Mouse (Mus musculus): ENCODE measurements around the gene Mtrf1.
"Not testable (repeated sequence)": the region's sequence is repeated elsewhere in the genome, so short reads cannot be mapped to it uniquely, and the experiment has no call there.

Gene Mtrf1

DNA sequence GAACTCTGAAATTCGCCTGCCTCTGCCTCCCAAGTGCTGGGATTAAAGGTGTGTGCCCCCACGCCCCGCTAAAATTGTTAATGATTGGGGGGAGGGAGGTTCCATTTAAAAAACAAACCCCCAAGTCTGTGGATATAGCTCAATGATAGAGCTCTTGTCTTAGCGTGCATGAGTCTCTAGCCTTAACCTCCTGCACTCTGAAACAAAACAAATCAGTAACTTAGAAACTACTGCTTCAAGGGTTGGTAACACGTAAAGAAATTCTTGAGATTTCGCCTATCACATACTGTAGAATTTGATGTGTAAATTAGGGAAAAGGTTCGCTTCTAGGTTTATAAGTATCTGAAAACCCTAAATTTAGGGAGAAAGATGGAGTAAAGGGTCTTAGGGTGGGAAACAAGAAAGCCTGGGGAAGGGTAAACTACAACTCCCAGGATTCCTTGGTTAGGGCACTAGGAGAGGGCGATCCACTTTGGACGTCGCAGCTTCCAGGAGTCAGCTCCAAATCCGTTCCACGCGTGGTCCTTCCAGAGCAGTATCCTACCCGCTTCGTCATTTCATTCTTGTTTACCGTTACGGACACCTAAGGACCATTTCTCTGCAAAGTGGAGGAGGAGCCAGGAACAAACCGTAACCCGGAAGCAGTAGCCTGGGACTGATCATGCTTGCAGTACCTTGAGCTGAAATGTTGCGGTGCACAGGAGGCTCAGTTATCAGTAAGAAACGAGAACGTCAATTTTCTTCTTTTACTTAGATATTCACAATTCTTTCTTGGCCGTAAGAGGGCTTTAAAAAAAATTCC lies at the start of gene Mtrf1:
TSS of gene Mtrf1 (plus strand) at position 452 of the 802 bp plus-strand sequence.
- peak; percentile 39 for DNase-seq (ENCODE audit: low spot score)

DNA sequence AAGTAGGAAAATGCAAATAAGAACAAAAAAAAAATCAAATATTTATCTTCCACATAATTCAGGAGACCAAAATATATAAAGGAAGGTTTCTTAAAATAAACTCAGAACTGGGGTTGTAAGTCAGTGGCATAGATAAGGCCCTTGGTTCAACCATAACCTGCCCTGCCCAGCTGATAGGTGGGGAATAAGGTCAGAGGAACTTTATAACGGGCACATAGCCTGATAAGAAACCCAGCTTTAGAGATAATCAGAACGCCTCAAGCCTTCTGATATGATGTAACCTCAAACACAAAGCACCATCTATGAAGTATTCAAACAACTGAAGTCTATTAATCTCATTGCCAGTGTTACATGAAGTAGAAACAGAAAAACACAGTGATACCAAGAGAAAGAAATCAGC lies 39.5 kb upstream of the Mtrf1 start:
- no peak for DNase-seq (ENCODE audit: low spot score)

DNA sequence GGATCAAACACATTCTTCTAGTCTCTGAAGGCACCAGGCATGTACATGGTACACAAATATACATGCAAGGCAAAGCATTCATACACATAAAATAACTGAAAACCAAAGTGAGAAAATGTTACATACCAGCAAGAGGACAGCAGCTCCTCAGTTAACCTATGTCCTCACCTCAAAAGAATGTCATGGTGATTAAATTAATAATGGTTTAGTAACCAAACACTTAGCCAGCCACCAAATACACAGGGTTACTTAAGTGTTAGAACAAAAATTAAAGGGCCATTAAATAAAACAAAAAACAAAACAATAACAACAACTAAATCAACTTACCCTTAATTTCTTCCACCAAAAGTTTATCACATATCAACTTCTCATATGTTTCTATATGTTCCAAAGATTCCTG lies 20.5 kb upstream of the Mtrf1 start:
- DNase-seq (ENCODE audit: low spot score): no peak

DNA sequence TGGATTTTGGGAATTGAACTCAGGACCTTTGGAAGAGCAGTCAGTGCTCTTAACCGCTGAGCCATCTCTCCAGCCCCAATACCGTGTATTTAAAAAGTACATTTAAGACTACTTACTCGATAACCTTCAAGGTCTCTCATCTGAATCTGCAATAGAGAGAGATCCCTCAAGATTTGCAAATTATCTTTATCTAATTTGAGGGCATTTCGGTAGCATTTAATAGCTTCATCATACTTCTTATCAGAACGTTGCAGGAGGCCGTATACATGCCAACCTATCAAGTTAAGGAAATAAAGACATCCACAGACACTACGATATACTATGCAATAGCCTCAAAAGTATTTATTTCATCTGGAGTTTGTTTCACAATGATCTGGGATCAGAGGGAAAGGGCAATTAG lies 14.5 kb upstream of the Mtrf1 start:
- no peak for DNase-seq (ENCODE audit: low spot score)

DNA sequence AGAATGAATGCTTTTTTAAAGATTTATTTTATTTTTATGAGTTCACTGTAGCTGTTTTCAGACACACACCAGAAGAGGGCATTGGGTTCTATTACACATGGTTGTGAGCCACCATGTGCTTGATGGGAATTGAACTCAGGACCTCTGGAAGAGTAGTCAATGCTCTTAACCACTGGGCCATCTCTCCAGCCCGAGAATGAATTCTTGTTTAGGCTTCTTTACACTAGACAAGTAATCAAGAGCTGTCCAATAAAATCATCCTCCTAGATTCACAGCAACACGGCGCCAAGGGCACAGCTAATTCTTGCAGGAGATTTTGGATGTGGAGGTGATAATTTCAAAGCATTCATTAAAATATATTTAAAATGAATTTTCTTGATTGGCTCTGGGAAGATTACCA lies 9.3 kb upstream of the Mtrf1 start:
- no peak for DNase-seq (ENCODE audit: low spot score)

DNA sequence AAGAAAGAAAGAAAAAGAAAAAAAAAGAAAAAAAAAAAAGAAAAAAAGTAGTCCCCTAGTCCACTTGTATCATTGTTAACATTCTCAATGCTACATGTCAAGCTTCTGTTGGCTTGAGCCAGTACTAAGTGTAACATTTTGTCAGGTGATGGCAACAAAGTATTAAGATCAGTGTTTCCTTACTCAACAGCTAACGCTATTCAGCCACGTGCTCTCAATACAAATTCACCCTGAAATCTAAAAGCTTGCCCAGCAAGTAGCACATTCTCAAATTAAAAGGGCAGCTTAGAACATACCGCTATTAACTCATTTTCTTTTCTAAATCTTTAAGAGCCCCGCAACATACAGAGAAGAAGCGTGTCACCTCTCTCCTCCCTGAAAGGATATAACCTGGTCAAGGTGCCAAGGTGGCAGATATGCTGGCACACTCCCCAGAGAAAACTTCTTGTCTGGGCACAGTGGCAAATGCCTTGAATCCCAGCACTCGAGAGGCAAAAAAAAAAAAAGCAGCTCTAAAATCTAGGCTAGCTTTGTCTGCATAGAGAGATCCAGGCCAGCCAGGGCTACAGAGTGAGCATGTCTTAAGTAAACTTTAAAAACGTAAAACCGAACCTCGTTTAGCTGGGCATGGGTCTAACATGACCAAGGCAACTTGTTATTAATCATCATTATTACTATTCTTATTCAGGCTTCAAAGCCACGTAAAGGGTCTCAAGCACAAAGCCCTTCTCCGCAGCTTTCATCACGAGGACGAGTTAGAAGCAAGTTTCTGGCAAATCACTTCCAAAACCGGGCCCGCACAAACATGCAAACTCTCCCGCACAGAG lies 7.9 kb upstream of the Mtrf1 start:
- DNase-seq (ENCODE audit: low spot score): no peak

DNA sequence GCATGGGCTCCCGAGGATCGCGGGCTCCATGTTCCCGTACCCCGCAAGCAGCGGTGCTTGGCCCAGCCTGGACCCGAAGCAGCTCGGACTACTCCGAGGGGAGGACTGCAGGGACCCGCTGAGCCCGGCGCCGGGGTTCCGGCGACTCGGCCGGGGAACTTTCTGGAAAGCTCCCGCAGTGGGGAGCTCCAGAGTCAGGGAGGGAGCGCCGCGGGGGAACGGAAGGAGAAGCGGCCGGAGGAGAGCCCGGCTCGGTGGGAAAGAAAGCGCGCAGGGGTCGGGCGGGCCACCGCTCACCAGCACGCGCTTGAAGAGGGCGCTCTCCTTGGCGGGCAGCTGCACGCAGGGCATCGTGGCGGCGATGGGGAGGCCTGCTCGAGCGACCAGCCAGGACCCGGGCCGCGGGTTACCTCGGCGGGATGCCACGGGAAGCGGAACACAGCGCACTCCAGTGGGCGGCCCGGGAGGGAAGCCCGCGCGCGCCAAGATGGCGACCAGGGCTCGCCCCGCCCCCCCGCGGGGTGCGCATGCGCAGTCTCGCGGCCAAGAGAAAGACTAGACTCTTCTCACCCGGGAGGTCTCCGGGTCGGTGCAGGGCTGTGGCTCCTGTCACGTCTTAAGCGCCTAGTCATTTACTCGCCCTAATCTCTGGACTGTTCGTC lies 7.2 kb upstream of the Mtrf1 start, which contains the start of gene Naa16:
TSS of gene Naa16 (minus strand) at position 514 of the 662 bp plus-strand sequence.
- peak; percentile 88 for DNase-seq (ENCODE audit: low spot score)

DNA sequence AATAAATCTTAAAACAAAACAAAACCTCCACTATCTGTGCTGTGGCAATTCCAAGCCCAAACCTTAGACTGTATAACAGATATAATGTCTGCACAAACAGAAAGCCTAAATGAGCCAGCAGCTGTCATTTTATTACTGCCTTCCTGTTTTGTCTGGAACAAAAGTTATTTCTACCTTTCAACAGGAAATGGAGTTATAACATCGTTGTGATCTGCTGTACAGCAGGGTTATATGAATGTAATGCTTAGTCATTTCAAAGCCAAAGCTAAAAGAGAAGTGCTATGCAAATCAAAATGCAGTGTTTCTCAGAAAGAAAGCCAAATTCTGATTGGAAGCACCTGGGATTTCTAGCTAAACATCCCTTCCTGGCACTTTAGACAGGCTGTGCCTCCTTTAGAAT lies 4.3 kb upstream of the Mtrf1 start:
- no peak for DNase-seq (ENCODE audit: low spot score)

GRCm38 (mm10) chr14:79394564-79394963 lies 3.0 kb upstream of the Mtrf1 start:
- no peak for DNase-seq (ENCODE audit: low spot score)

- no peak for DNase-seq (ENCODE audit: low spot score)
These were observed 10.1 kb downstream of the Mtrf1 start for GRCm38 (mm10) chr14:79407641-79408040.

- no peak for DNase-seq (ENCODE audit: low spot score)
These were observed 11.8 kb downstream of the Mtrf1 start for GRCm38 (mm10) chr14:79409278-79409830.

DNA sequence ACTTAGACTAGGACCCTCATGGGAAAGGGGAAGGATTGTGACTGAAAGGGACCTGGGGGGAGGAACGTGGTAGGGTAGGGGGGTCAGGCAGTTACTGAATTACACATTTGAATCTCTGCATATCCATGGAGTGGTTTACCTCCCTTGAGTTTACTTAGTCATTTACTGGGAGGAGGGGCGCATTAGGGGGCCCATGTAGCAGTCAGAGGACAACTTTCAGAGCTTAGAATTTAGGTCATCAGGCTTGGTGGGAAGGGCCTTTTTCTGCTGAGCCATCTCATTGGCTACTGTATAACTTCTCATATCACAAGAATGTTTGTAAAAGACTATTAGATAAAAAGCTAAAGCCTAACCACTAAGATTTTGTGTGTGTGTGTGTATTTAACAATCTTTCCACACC lies 13.1 kb downstream of the Mtrf1 start:
- DNase-seq (ENCODE audit: low spot score): no peak

GRCm38 (mm10) chr14:79413121-79413520 lies 15.5 kb downstream of the Mtrf1 start:
- DNase-seq (ENCODE audit: low spot score): no peak

DNA sequence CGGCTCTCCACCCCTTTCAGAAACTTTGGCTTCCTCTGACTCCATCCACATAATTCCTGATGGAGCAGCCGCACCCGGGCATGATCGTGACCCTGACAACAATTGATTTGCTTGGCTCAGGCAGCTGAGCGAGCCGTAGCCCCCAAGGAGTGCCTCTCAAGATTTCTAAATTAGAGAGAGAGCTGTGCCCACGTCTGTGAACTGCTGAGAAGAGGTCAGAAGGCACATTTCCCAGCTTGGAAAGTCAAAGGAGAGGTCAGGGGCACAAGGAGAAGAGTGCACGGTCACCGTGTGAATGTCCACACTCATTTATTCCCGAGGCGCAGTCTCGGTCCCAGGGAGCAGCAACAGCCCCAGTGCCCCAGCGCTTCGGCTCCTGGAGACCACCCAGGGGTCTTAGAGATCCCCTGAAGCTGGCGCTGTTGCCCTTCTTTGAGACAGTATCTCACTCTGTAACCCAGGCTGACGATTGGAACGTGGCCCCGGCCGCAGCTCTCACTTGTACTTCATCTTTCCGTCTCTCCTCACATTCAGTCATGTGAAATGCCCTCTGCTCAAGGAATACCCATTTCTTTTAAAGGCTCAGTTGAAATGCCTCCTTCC lies 22.6 kb downstream of the Mtrf1 start:
- no peak for DNase-seq (ENCODE audit: low spot score)

DNA sequence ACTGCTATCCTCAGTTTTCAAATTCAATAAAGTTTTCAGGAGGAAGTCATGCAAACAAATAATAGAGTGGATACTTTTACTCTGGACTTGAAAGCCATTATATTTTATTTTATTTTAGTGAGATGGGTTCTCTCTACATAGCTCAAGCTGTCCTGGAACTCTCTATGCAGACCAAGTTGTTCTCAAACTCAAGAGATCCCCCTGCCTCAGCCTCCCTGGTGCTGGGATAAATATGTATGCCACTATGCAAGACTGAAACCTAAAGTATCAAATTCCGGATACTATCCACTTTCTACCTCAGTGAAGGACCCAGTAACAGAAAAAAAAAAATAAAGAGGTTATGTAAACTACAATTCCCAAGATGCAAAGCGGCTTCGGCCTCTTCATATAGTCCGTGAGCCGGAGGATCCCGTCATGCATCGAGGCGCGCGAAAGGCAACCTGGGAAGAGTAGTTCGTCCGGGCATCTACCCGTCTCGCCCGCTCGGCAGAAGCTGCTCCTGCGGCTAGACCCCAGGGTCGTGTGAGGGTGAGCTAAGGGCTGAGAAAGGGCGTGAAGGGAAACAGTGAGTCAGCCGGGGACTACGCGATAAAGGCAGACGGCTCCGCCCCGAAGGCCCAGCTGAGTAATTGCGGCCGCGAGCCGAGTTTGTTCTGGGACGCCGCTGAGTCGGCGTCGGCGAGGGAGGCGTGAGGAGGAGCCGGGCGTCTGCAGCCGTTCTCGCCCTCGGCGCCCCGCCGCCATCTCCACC lies 28.6 kb downstream of the Mtrf1 start, which contains the start of gene Kbtbd7:
TSS of gene Kbtbd7 (plus strand) at position 533 of the 751 bp plus-strand sequence.
- DNase-seq (ENCODE audit: low spot score): peak; percentile 79

DNA sequence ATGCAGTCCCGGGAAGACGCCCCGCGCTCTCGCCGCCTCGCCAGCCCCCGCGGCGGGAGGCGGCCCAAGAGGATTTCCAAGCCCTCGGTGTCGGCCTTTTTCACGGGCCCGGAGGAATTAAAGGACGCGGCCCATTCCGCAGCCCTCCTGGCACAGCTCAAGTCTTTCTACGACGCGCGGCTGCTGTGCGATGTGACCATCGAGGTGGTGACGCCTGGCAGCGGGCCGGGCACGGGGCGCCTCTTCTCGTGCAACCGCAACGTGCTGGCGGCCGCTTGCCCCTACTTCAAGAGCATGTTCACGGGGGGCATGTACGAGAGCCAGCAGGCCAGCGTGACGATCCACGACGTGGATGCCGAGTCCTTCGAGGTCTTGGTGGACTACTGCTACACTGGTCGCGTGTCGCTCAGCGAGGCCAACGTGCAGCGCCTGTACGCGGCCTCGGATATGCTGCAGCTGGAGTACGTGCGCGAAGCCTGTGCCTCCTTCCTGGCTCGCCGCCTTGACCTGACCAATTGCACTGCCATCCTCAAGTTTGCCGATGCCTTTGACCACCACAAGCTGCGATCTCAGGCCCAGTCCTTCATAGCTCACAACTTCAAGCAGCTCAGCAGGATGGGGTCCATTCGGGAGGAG lies 29.3 kb downstream of the Mtrf1 start:
- DNase-seq (ENCODE audit: low spot score): not testable (repeated sequence)

- DNase-seq (ENCODE audit: low spot score): no peak
These were observed 36.5 kb downstream of the Mtrf1 start for GRCm38 (mm10) chr14:79434068-79434467.

DNA sequence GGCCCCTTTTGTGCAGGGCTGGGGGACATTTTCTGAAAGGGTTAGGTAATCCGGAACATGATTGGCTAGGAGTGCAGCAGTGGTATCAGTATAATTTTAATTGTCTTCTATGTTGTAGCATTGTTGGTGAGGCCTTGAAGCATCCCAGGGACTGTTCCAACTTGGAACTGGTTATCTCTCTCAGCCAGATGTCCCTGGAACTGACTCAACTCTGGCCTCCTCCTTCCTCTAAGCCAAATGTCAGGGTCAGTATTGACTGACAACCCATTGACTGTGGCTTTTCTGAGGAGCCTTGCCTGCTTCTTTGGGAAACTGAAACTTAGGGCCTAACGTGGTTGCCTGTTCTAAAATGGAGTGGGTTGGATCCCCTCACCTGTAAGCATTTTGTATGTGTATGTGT lies 43.1 kb downstream of the Mtrf1 start:
- DNase-seq (ENCODE audit: low spot score): no peak

DNA sequence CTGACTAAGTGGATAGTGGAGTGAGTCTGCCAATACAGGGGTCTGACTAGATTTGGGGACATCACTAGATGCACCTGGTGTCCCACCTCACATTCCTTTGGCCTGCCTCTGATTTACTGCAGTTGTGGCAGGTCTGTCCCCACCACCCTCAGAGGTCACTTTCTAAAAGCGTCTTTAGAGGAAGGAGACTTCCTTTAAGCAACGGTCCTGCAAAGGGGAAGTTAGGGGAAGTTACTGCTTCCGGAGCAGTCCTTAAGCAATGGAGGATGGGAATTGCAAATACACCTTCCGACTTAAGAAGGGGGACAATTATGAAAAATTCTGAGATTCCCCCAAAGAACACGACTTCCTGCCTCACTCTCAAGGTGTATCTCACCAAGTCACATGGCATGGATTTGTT lies 43.9 kb downstream of the Mtrf1 start:
- DNase-seq (ENCODE audit: low spot score): no peak

GRCm38 (mm10) chr14:79444601-79445000 lies 47.0 kb downstream of the Mtrf1 start:
- DNase-seq (ENCODE audit: low spot score): no peak
